ENCODE assay signal across 17 mouse cellular contexts in the genomic region with DNA sequence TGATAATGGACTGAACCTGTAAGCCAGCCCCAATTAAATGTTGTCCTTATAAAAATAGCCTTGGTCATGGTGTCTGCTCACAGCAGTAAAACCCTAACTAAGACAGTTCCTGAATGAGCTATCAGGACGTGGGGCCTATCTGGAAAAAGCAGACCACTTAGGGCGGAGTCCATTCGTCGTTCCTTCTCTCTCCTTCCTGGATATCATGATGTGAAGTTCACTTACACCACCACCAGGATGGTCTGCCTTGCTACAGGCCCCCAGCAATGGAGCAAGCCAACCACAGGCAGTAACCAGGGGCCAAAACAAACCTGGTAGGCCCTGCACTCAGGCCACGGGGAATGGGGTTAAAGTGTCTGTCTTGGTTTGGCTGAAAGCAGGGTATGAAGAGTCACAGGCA. TPM values are rescaled to one million over a fixed set of nuclear protein-coding genes. Genes with fewer than 3 reads are reported as not detected.
DNase-seq lines count a peak whose midpoint lies in the region; ATAC-seq and TF ChIP-seq lines count a peak whose summit lies in the region.
"Had no signal": no experiment of that assay in that cellular context is flagged by ENCODE, and none has a peak within 500 bp of the region (broad histone marks: within the 10 kb centered on the region; RNA-seq: fewer than 3 reads in every experiment).

No protein-coding gene starts in this region.

- no peak overlapping the region for H3K9ac ChIP-seq in intestine, embryonic 15.5 days
- H3K9ac ChIP-seq in liver, postnatal 0 days (replicated peaks): peak overlapping the region; percentile 70
- H3K9ac ChIP-seq: hindbrain, embryonic 14.5 days; kidney, embryonic 15.5 days had no signal

- TF ChIP-seq CTCF in E14TG2a.4 (conservative IDR thresholded peaks at IDR 0.05; ENCODE audit: low read length): no peak
- TF ChIP-seq CTCF in liver, postnatal 0 days (IDR thresholded peaks at IDR 0.05; ENCODE audit: low read depth): peak; percentile 68

- peaks cover 5% of the 10 kb centered on the region; the same call in 1 of the 2 replicates for H3K27me3 ChIP-seq in E14TG2a.4 (ENCODE audit: insufficient read depth, low read length)
- no peaks in the 10 kb centered on the region for H3K27me3 ChIP-seq in intestine, embryonic 15.5 days (replicated peaks)
- H3K27me3 ChIP-seq in liver, postnatal 0 days (ENCODE audit: insufficient read depth, low read length): no peaks in the 10 kb centered on the region
- H3K27me3 ChIP-seq: kidney, embryonic 15.5 days had no signal

- 0 out of 2 replicates have a peak overlapping the region, but pooled peaks have one; percentile 5 for H3K4me3 ChIP-seq in E14TG2a.4 (replicated peaks; ENCODE audit: low read length)
- no peak overlapping the region for H3K4me3 ChIP-seq in intestine, embryonic 15.5 days (replicated peaks)
- H3K4me3 ChIP-seq in liver, postnatal 0 days (ENCODE audit: low read depth, low read length): peak overlapping the region; percentile 51
- H3K4me3 ChIP-seq: heart, adult 2 months; kidney, embryonic 15.5 days had no signal

- DNase-seq in MEL-GATA-1-ER (ENCODE audit: extremely low read depth, low read depth): peak; percentile 89
- DNase-seq in liver, postnatal 0 days: peak; percentile 59
- DNase-seq in cerebellum, adult 18-20 months: no peak
- DNase-seq in frontal cortex, postnatal 14 days (ENCODE audit: low spot score in 2 of 2): no peak
- no peak for DNase-seq in urinary bladder, adult 2 months (ENCODE audit: low spot score)
- DNase-seq: adrenal gland, adult 8-10 months; heart, adult 2 months; layer of hippocampus, adult 9-11 months; midbrain, embryonic 14.5 days; right cerebral cortex, postnatal 4 days; thymus, adult 18-20 months had no signal

- peaks cover 40% of the 10 kb centered on the region for H3K4me1 ChIP-seq in E14TG2a.4 (replicated peaks; ENCODE audit: low read depth, low read length)
- no peaks in the 10 kb centered on the region; the same call in 1 of the 2 replicates for H3K4me1 ChIP-seq in intestine, embryonic 15.5 days (replicated peaks)
- H3K4me1 ChIP-seq in liver, postnatal 0 days (ENCODE audit: insufficient read depth): peaks cover 17% of the 10 kb centered on the region

- H3K9me3 ChIP-seq in E14TG2a.4 (ENCODE audit: low read length): no peaks in the 10 kb centered on the region
- no peaks in the 10 kb centered on the region for H3K9me3 ChIP-seq in intestine, embryonic 15.5 days
- no peaks in the 10 kb centered on the region for H3K9me3 ChIP-seq in liver, postnatal 0 days (ENCODE audit: low read length)
- H3K9me3 ChIP-seq: kidney, embryonic 15.5 days had no signal

- 62% methylated on average over 5 of the region's 5 CpGs for WGBS in intestine, embryonic 15.5 days
- 44% methylated on average over 5 of the region's 5 CpGs for WGBS in liver, postnatal 0 days (ENCODE audit: insufficient replicate concordance)

- peak; percentile 36; the same call in 1 of the 2 replicates for ATAC-seq in intestine, embryonic 15.5 days
- peak; percentile 83 for ATAC-seq in liver, postnatal 0 days
- ATAC-seq: CD4-positive, CD25-positive, alpha-beta regulatory T cell, adult 4 months; lung, postnatal 0 days had no signal

- no peaks in the 10 kb centered on the region for H3K36me3 ChIP-seq in E14TG2a.4 (ENCODE audit: insufficient read depth, low read length)
- no peaks in the 10 kb centered on the region for H3K36me3 ChIP-seq in intestine, embryonic 15.5 days
- no peaks in the 10 kb centered on the region for H3K36me3 ChIP-seq in liver, postnatal 0 days (replicated peaks; ENCODE audit: insufficient read depth, low read length)
- H3K36me3 ChIP-seq: kidney, embryonic 15.5 days had no signal

- TF ChIP-seq EP300 in liver, postnatal 0 days (IDR thresholded peaks at IDR 0.05; ENCODE audit: low read depth): no peak; the same call in none of the 2 replicates

- no peak overlapping the region for H3K4me2 ChIP-seq in intestine, embryonic 15.5 days (replicated peaks)
- H3K4me2 ChIP-seq in liver, postnatal 0 days (ENCODE audit: low read depth, low read length): peak overlapping the region; percentile 72
- H3K4me2 ChIP-seq: hindbrain, embryonic 14.5 days; kidney, embryonic 15.5 days had no signal

- no peak overlapping the region for H3K27ac ChIP-seq in intestine, embryonic 15.5 days
- peak overlapping the region; percentile 94 for H3K27ac ChIP-seq in liver, postnatal 0 days (ENCODE audit: low read depth)
- H3K27ac ChIP-seq: heart, adult 2 months; hindbrain, embryonic 14.5 days; kidney, embryonic 15.5 days had no signal

RNA-seq across cellular contexts. Expression of a gene that starts 5.7 kb away (rescaled TPM):
- 24.5 and 25.2 TPM in 2 replicates for polyA plus RNA-seq in intestine, embryonic 15.5 days (2015; fragmentation: Nextera tagmentation; extraction: Ambion mirVana)
- polyA plus RNA-seq in liver, postnatal 0 days (2015; fragmentation: Nextera tagmentation; extraction: Ambion mirVana): 15.5 and 17.0 TPM in 2 replicates
- polyA plus RNA-seq in urinary bladder, adult 2 months (2012; rRNA removed): 34.9 and 44.7 TPM in 2 replicates

Comparison
In these comparisons a context has a peak if more than half of its experiments do, and no peak if none do; other contexts are left out.
1. DNase-seq: peak in MEL-GATA-1-ER (single experiment) and liver, postnatal 0 days (single experiment); none in cerebellum, adult 18-20 months (0 of 2), frontal cortex, postnatal 14 days (0 of 2) and urinary bladder, adult 2 months (single experiment).